Mouse (Mus musculus) kidney, embryonic 15.5 days (tissue): ENCODE results near the gene Rbbp8nl. TPM values are rescaled to one million over a fixed set of nuclear protein-coding genes. Genes with fewer than 3 reads are reported as not detected.

Experiments used
- ATAC-seq: fragments of 200-750 bp; cut with Nextera tagmentation; replicated peaks from 2 replicates; pipeline ENCODE4 v1.8.0; 2017; ENCODE audit warnings: moderate TSS enrichment; ENCODE audit not compliant: low FRiP score
- H3K27ac ChIP-seq: fragments of 300-500 bp; sonication (generic); 2 replicates; pipeline ENCODE4 v1.5.1; 2015; ENCODE audit warnings: mild to moderate bottlenecking, inconsistent platforms
- H3K27me3 ChIP-seq: fragments of 300-500 bp; sonication (generic); 2 replicates; pipeline ENCODE4 v1.6.1; 2015; ENCODE audit warnings: inconsistent platforms
- H3K36me3 ChIP-seq: fragments of 300-500 bp; sonication (generic); 2 replicates; pipeline ENCODE4 v1.6.1; 2015; ENCODE audit warnings: inconsistent platforms
- H3K4me1 ChIP-seq: fragments of 300-500 bp; sonication (generic); 2 replicates; pipeline ENCODE4 v1.6.1; 2015; ENCODE audit warnings: inconsistent platforms
- H3K4me2 ChIP-seq: fragments of 300-500 bp; sonication (generic); 2 replicates; pipeline ENCODE4 v1.6.1; 2015; ENCODE audit warnings: moderate library complexity, mild to moderate bottlenecking, inconsistent platforms
- H3K4me3 ChIP-seq: fragments of 300-500 bp; sonication (generic); replicated peaks from 2 replicates; pipeline ENCODE4 v1.5.1; 2015; ENCODE audit warnings: mild to moderate bottlenecking, inconsistent platforms
- H3K9ac ChIP-seq: fragments of 300-500 bp; sonication (generic); 2 replicates; pipeline ENCODE4 v1.6.1; 2015; ENCODE audit warnings: mild to moderate bottlenecking, inconsistent platforms
- H3K9me3 ChIP-seq: fragments of 300-500 bp; sonication (generic); replicated peaks from 2 replicates; pipeline ENCODE4 v1.6.1; 2016; ENCODE audit warnings: inconsistent platforms
- WGBS: fragments of 180-500 bp; shearing (Covaris S2); methylation state at CpG from one replicate; pipeline ENCODE4 v1.1.7; 2015; ENCODE audit warnings: mixed read lengths; 5-methylcytosine and 5-hydroxymethylcytosine counted together
- polyA plus RNA-seq: library from polyadenylated mRNA; unstranded; fragments of >200 nt; fragmentation: Nextera tagmentation; extraction: Ambion mirVana; gene quantifications from 2 replicates; pipeline ENCODE4 v1.2.1, GENCODE M21; 2015

Rbbp8nl gene
- polyA plus RNA-seq, 1 experiment from 2014 or later, result 0.87 TPM

DNA sequence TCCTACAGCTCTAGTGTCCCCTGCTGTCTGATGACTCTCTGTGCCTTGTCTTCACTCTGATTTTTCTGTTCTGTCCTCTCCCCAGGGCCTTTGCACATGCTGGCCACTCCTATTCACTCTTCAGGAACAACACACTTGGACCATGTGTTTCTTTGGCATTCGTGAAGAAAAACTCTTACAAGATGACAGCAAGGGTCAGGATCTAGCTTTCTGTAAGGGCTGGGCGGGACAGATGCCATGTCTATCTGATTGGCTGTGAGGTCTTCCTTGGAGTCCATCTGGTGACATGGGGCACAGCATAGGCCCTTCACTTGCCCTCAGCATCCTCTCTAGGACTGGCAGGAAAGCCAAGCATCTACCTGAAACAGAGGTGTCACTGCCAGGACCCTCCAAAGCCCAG is 16.3 kb upstream of the Rbbp8nl start:
- Histone ChIP-seq H3K27ac (no peak overlapping the region), H3K27me3 (no peaks in the 10 kb centered on the region), H3K9me3 (no peaks in the 10 kb centered on the region), H3K36me3 (no peaks in the 10 kb centered on the region), H3K4me2 (no peak overlapping the region), H3K9ac (no peak overlapping the region), H3K4me3 (no peak overlapping the region), H3K4me1 (peaks cover 7% of the 10 kb centered on the region; the same call in 1 of the 2 replicates)
- 75% methylated on average over 2 of the region's 2 CpGs for WGBS
- ATAC-seq, result no peak

- H3K9me3 ChIP-seq, result no peaks in the 10 kb centered on the region
- 75% methylated on average over 3 of the region's 3 CpGs for WGBS
- H3K4me3 ChIP-seq, result no peak overlapping the region
- H3K36me3 ChIP-seq, result no peaks in the 10 kb centered on the region
- no peak overlapping the region for H3K9ac ChIP-seq
- peaks cover 8% of the 10 kb centered on the region; the same call in 1 of the 2 replicates for H3K4me1 ChIP-seq
- no peaks in the 10 kb centered on the region for H3K27me3 ChIP-seq
- no peak for ATAC-seq
- H3K27ac ChIP-seq, result no peak overlapping the region
- H3K4me2 ChIP-seq, result no peak overlapping the region
These were observed 15.8 kb upstream of the Rbbp8nl start for GRCm38 (mm10) chr2:180305490-180305889.

DNA sequence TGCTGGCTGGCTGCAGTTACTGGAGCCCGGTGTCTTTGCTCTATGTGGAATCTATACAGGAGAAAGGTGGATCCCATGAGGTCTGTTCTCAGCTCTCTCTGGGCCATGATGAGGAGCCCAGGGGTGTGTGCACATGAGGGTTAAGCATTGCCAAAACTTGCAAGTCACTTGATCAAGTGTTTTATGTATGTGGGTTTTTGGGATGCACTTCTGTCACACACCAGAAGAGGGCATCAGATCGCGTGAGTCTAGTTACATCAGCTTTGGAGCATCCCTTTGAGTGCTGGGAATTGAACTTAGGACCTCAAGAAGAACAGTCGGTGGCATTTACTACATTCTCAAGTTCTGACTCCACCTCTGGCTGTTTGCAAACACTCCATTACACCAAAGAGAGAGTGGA is 14.9 kb upstream of the Rbbp8nl start:
- no peak for ATAC-seq
- H3K4me2 ChIP-seq, result no peak overlapping the region
- no peaks in the 10 kb centered on the region for H3K27me3 ChIP-seq
- 60% methylated on average over 4 of the region's 4 CpGs for WGBS
- H3K9me3 ChIP-seq, result no peaks in the 10 kb centered on the region
- H3K4me1 ChIP-seq, result peaks cover 10% of the 10 kb centered on the region; the same call in 1 of the 2 replicates
- no peaks in the 10 kb centered on the region for H3K36me3 ChIP-seq
- no peak overlapping the region for H3K9ac ChIP-seq
- no peak overlapping the region for H3K4me3 ChIP-seq
- no peak overlapping the region for H3K27ac ChIP-seq

GRCm38 (mm10) chr2:180303468-180303867 is 13.8 kb upstream of the Rbbp8nl start:
- H3K4me1 ChIP-seq, result peaks cover 10% of the 10 kb centered on the region; the same call in 1 of the 2 replicates
- H3K27me3 ChIP-seq, result no peaks in the 10 kb centered on the region
- H3K27ac ChIP-seq, result no peak overlapping the region
- no peak; the same call in 1 of the 2 replicates for ATAC-seq
- no peak overlapping the region for H3K4me3 ChIP-seq
- H3K36me3 ChIP-seq, result no peaks in the 10 kb centered on the region
- 41% methylated on average over 12 of the region's 12 CpGs for WGBS
- no peak overlapping the region for H3K9ac ChIP-seq
- H3K4me2 ChIP-seq, result no peak overlapping the region
- no peaks in the 10 kb centered on the region for H3K9me3 ChIP-seq

GRCm38 (mm10) chr2:180302201-180302600 is 12.5 kb upstream of the Rbbp8nl start:
- Histone ChIP-seq H3K4me2 (no peak overlapping the region), H3K9me3 (no peaks in the 10 kb centered on the region), H3K27ac (no peak overlapping the region), H3K27me3 (no peaks in the 10 kb centered on the region), H3K36me3 (no peaks in the 10 kb centered on the region), H3K4me3 (no peak overlapping the region), H3K9ac (no peak overlapping the region), H3K4me1 (peaks cover 10% of the 10 kb centered on the region; the same call in 1 of the 2 replicates)
- 88% methylated on average over 4 of the region's 4 CpGs for WGBS
- ATAC-seq, result no peak

GRCm38 (mm10) chr2:180300771-180301170 is 11.1 kb upstream of the Rbbp8nl start:
- no peaks in the 10 kb centered on the region for H3K27me3 ChIP-seq
- H3K36me3 ChIP-seq, result no peaks in the 10 kb centered on the region
- no peak overlapping the region for H3K9ac ChIP-seq
- H3K9me3 ChIP-seq, result no peaks in the 10 kb centered on the region
- H3K4me2 ChIP-seq, result no peak overlapping the region
- H3K4me1 ChIP-seq, result peaks cover 10% of the 10 kb centered on the region; the same call in 1 of the 2 replicates
- ATAC-seq, result no peak
- 40% methylated on average over 5 of the region's 5 CpGs for WGBS
- H3K27ac ChIP-seq, result no peak overlapping the region
- H3K4me3 ChIP-seq, result no peak overlapping the region

GRCm38 (mm10) chr2:180300252-180300651 is 10.6 kb upstream of the Rbbp8nl start:
- H3K9ac ChIP-seq, result no peak overlapping the region
- no peaks in the 10 kb centered on the region for H3K9me3 ChIP-seq
- no peak for ATAC-seq
- no peak overlapping the region for H3K4me2 ChIP-seq
- WGBS, result 66% methylated on average over 2 of the region's 2 CpGs
- H3K27me3 ChIP-seq, result no peaks in the 10 kb centered on the region
- no peak overlapping the region for H3K4me3 ChIP-seq
- no peak overlapping the region for H3K27ac ChIP-seq
- H3K36me3 ChIP-seq, result no peaks in the 10 kb centered on the region
- H3K4me1 ChIP-seq, result peaks cover 10% of the 10 kb centered on the region; the same call in 1 of the 2 replicates

DNA sequence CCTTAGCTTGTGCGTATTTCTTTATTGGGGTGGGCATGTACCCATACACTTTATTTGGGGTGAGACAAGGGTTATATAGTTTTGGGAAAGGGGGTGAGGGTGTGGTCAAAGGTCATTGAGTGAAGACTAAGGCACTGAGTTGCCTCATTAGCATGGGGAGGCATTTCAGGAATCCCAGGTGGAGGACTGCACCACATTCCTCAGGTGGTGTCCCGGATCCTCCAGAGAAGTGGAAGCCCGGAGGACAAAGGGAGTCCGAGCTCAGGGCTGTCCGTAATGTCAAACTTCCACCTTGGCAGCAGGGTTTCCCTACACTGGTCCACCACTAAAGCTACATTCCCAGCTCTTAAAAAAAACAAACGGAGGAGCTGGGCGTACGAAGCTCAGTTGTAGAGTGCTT is 3.2 kb upstream of the Rbbp8nl start:
- Histone ChIP-seq H3K4me2 (no peak overlapping the region), H3K36me3 (no peaks in the 10 kb centered on the region), H3K9me3 (no peaks in the 10 kb centered on the region), H3K4me3 (no peak overlapping the region), H3K27ac (no peak overlapping the region), H3K27me3 (no peaks in the 10 kb centered on the region), H3K4me1 (peaks cover 23% of the 10 kb centered on the region), H3K9ac (no peak overlapping the region)
- ATAC-seq, result no peak
- 68% methylated on average over 8 of the region's 8 CpGs for WGBS

GRCm38 (mm10) chr2:180292026-180292425 is 2.3 kb upstream of the Rbbp8nl start:
- no peak overlapping the region for H3K4me2 ChIP-seq
- H3K27me3 ChIP-seq, result no peaks in the 10 kb centered on the region
- no peak overlapping the region for H3K27ac ChIP-seq
- WGBS, result 73% methylated on average over 4 of the region's 4 CpGs
- H3K4me1 ChIP-seq, result peaks cover 23% of the 10 kb centered on the region
- ATAC-seq, result no peak
- H3K9me3 ChIP-seq, result no peaks in the 10 kb centered on the region
- no peak overlapping the region for H3K4me3 ChIP-seq
- no peaks in the 10 kb centered on the region for H3K36me3 ChIP-seq
- no peak overlapping the region for H3K9ac ChIP-seq

DNA sequence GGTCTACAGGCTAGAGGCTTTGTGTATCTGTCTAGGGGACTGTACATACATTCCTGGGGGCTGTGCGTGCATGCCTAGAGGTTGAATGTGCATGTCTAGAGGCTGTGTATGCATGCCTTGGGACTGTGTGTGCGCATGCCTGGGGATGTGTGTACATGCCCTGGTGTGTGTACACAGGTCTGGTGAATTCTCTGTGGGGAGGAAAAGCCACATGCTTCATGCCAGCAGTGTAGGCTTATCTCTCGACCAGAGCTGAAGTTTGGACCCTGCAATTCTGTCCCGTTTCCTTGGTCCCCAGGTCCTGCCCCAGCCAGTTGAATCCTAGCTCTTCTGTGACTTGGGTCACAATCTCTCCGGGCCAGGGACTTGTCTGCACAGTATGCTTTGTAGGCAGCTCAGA is 1.9 kb upstream of the Rbbp8nl start:
- H3K9ac ChIP-seq, result no peak overlapping the region
- H3K4me2 ChIP-seq, result no peak overlapping the region
- H3K27me3 ChIP-seq, result no peaks in the 10 kb centered on the region
- H3K36me3 ChIP-seq, result no peaks in the 10 kb centered on the region
- no peak for ATAC-seq
- peaks cover 23% of the 10 kb centered on the region for H3K4me1 ChIP-seq
- WGBS, result 78% methylated on average over 5 of the region's 5 CpGs
- no peak overlapping the region for H3K4me3 ChIP-seq
- no peaks in the 10 kb centered on the region for H3K9me3 ChIP-seq
- no peak overlapping the region for H3K27ac ChIP-seq

GRCm38 (mm10) chr2:180290503-180290902 is 824 bp upstream of the Rbbp8nl start:
- no peak overlapping the region for H3K4me3 ChIP-seq
- H3K4me2 ChIP-seq, result no peak overlapping the region
- WGBS, result 54% methylated on average over 6 of the region's 6 CpGs
- peaks cover 23% of the 10 kb centered on the region for H3K4me1 ChIP-seq
- no peaks in the 10 kb centered on the region for H3K36me3 ChIP-seq
- ATAC-seq, result no peak
- H3K9me3 ChIP-seq, result no peaks in the 10 kb centered on the region
- H3K9ac ChIP-seq, result no peak overlapping the region
- H3K27me3 ChIP-seq, result no peaks in the 10 kb centered on the region
- H3K27ac ChIP-seq, result peak overlapping the region; percentile 75

DNA sequence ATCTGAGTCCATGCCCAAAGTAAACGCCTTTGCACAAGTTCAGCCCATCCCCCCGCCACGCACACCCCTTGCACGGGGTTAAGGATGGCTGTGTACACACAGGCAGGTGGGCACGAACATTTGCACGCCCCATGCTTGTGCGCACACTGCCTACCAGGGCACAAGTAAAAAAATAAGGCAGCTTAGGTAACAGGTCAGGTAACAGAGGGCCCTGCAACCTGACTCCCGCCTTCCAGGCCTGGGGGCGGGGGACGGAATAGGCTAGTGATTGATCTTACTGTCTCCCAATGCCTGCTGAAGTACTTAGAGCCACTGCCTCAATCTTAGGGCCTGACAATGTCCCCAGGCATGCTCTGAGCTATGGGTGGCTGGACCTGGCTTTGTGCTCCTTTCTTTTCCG is 713 bp downstream of the Rbbp8nl start:
- Histone ChIP-seq H3K9me3 (no peaks in the 10 kb centered on the region), H3K4me1 (peaks cover 23% of the 10 kb centered on the region), H3K9ac (no peak overlapping the region), H3K4me3 (peak overlapping the region; percentile 14; the same call in 1 of the 2 replicates), H3K27me3 (no peaks in the 10 kb centered on the region), H3K4me2 (peak overlapping the region; percentile 41), H3K36me3 (no peaks in the 10 kb centered on the region), H3K27ac (peak overlapping the region; percentile 93)
- 27% methylated on average over 11 of the region's 11 CpGs for WGBS
- peak; percentile 42; the same call in 1 of the 2 replicates for ATAC-seq

- Histone ChIP-seq H3K9ac (no peak overlapping the region), H3K9me3 (no peaks in the 10 kb centered on the region), H3K27me3 (peaks cover 4% of the 10 kb centered on the region), H3K4me2 (no peak overlapping the region), H3K36me3 (no peaks in the 10 kb centered on the region), H3K4me1 (peaks cover 20% of the 10 kb centered on the region), H3K27ac (no peak overlapping the region), H3K4me3 (no peak overlapping the region)
- 90% methylated on average over 8 of the region's 8 CpGs for WGBS
- no peak for ATAC-seq
These were observed 10.4 kb downstream of the Rbbp8nl start for GRCm38 (mm10) chr2:180279321-180279720.
